8 mouse cellular contexts compared by ENCODE assay signal in the genomic region with DNA sequence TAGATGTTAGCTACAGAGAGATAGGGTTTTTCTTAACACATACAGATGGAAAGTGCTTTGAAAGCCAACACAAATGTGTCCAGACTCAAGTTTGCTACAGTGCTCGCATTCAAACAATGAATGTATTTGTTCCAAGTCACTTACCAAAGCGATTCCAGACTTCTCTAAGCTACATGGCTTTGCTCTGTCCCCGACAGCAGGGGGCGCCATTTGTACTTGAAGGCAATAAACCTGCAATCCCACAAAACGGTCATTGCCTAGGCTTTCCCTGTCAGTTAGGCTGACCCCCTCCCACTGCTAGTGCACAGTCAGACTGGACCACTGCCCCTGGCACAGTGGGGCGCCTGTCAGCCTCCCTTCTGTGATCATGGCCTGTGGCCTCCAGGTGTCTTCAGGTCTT. TPM values are rescaled to one million over a fixed set of nuclear protein-coding genes. Genes with fewer than 3 reads are reported as not detected.
DNase-seq lines count a peak whose midpoint lies in the region.

No protein-coding gene starts in this region.

- peak; percentile 60 for DNase-seq in gastrocnemius, postnatal 10 days
- no peak for DNase-seq in gastrocnemius, postnatal 36 days
- DNase-seq in 3T3-L1 (ENCODE audit: low read depth, low spot score), result peak; percentile 45
- peak; percentile 71 for DNase-seq in Muller cell, postnatal 12 days (ENCODE audit: inconsistent ontology term)
- DNase-seq in embryo, embryonic 9.5 days (ENCODE audit: extremely low spot score), result peak; percentile 31
- DNase-seq in left cerebral cortex, postnatal 4 days, result peak; percentile 40
- peak; percentile 57 for DNase-seq in right cerebral cortex, postnatal 14 days
- no peak for DNase-seq in ovary, adult 18-20 months (ENCODE audit: low spot score)

- intact Hi-C loops in gastrocnemius, postnatal 36 days (cut with DNase I), result no loop called here
- intact Hi-C loops in left cerebral cortex, postnatal 4 days (cut with DNase I), result no loop called here

RNA-seq across cellular contexts. Expression of a gene that starts 8.7 kb away (rescaled TPM):
- 10 to 100 TPM; 41.3 to 45.0 TPM for total RNA-seq in gastrocnemius, postnatal 10 days (2021)
- 10 to 100 TPM; 31.9 to 33.7 TPM for total RNA-seq in gastrocnemius, postnatal 36 days (2021)
- 10 to 100 TPM; 32.8 to 37.8 TPM for total RNA-seq in left cerebral cortex, postnatal 4 days (2021)

RNA-seq across cellular contexts. Expression of a gene that starts 25.2 kb away (rescaled TPM):
- total RNA-seq in gastrocnemius, postnatal 10 days (2021), result under 1 TPM; 0.47 TPM
- total RNA-seq in gastrocnemius, postnatal 36 days (2021), result under 1 TPM; 0.31 to 0.35 TPM
- total RNA-seq in left cerebral cortex, postnatal 4 days (2021), result under 1 TPM; 0.56 to 0.92 TPM

RNA-seq across cellular contexts. Expression of a gene that starts 40.4 kb away (rescaled TPM):
- 1 to 10 TPM in 1 of 2 experiments, under 1 TPM in 1; 0.66 to 1.6 TPM for total RNA-seq in gastrocnemius, postnatal 10 days (2021)
- not detected for total RNA-seq in gastrocnemius, postnatal 36 days (2021)
- under 1 TPM; 0.56 to 0.76 TPM for total RNA-seq in left cerebral cortex, postnatal 4 days (2021)

Comparison
In these comparisons a context has a peak if more than half of its experiments do, and no peak if none do; other contexts are left out.
1. DNase-seq: peak in gastrocnemius, postnatal 10 days (single experiment), 3T3-L1 (single experiment), Muller cell, postnatal 12 days (single experiment), embryo, embryonic 9.5 days (single experiment), left cerebral cortex, postnatal 4 days (single experiment) and right cerebral cortex, postnatal 14 days (single experiment); none in gastrocnemius, postnatal 36 days (0 of 2) and ovary, adult 18-20 months (single experiment).